Mouse (Mus musculus) effector memory CD4-positive, alpha-beta T cell, adult 7 months (primary cell): ENCODE results near the gene Urod. TPM values are rescaled to one million over a fixed set of nuclear protein-coding genes. Genes with fewer than 3 reads are reported as not detected.

Experiments
- polyA plus RNA-seq: library from polyadenylated mRNA; unstranded; fragments of 100-300 nt; shearing (Covaris generic); gene quantifications from one replicate; pipeline ENCODE4 v1.2.1, GENCODE M21; 2017

The Urod gene
- 52.7 TPM for polyA plus RNA-seq

DNA sequence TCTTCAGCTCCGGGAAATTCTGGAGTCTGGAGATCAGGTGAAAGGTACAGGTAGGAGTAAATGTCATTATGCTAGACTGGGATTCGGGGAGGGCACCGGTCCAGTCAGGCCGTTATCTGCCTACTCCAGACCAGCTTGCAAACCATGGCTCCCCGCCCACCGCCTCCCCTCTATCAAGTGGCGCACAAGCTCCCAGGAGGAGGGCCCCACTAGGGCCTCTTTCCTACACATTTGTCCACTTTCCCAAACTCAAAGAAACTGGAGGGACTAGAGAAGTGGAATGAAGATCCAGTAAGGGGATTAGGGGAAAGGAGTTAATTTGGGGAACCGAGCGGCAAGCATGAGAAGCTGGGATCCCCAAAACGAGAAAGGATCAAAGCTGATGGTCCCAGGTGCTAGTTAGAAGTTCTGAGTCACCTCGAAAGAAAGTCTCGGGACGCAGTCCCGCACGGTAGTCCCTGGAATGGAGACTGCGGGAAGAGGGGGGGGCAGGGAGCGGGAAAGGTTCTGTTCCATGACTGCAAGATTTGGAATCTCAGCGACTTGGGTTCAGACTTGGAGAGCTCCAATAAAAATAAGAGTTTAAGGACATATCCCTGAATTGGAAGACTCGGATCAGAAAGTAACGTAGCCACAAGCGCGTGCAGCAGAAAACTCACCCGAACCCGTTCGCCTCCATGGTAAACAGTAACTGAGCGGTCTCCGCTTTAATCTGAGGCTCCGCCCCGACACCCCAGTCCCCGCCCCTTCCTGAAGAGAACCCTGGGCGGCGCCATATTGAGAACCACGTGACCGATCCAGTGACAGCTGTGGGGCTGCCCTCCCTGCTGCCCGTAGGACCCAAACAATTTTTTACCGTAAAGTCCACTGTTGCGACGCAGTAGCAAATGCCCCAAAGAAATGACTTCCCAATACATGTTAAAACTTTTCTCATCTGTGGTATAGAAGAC lies at the start of gene Urod:
Gene Urod (minus strand): TSS at position 742 of the 950 bp plus-strand sequence.

GRCm38 (mm10) chr4:117019206-117020134 lies 25.3 kb upstream of the Urod start, which contains the start of gene Eif2b3:
Gene Eif2b3 (plus strand): TSS chr4:117019402.

DNA sequence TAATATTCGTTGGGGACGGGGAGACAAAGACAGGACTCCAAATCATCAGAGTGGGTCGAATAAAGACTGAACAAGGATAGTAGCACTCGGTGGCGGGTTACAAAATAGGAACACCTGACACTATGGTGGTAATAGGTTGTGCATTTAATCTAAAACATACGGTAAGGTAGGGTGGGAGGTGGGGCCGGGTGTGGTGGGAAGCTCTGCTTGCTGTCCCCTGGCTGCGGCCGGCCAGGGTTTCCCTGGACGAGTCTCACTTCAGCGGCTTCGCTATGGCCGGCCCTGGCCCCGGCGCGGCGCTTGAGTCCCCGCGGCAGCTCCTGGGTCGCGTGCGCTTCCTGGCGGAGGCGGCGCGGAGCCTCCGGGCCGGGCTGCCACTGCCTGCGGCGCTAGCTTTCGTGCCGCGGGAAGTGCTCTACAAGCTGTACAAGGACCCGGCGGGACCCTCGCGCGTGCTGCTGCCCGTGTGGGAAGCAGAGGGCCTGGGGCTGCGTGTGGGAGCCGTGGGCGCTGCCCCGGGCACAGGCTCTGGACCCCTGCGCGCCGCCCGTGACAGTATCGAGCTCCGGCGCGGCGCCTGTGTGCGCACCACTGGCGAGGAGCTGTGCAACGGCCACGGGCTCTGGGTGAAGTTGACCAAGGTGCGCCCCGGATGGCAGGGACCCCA lies 1.1 kb upstream of the Urod start, which contains the start of gene Hectd3:
Gene Hectd3 (plus strand): TSS at position 187 of the 667 bp plus-strand sequence.

Other genes starting within 250 kb of the Urod start
- gene Toe1, start 186.8 kb downstream of the Urod start, polyA plus RNA-seq: 35.2 TPM
- gene Mutyh, start 186.7 kb downstream of the Urod start, polyA plus RNA-seq: 9.9 TPM
- gene Hpdl, start 172.7 kb downstream of the Urod start, polyA plus RNA-seq: 0.21 TPM
- 0.33 TPM for gene Zswim5, start 117.0 kb downstream of the Urod start, polyA plus RNA-seq
- gene Hectd3, start 904 bp upstream of the Urod start, polyA plus RNA-seq: 25.2 TPM
- 24.2 TPM for gene Eif2b3, start 25.0 kb upstream of the Urod start, polyA plus RNA-seq
- 0.23 TPM for gene Ptch2, start 101.7 kb upstream of the Urod start, polyA plus RNA-seq
- gene Btbd19, start 131.3 kb upstream of the Urod start, polyA plus RNA-seq: 36.4 TPM
- gene Tctex1d4, start 132.4 kb upstream of the Urod start, polyA plus RNA-seq: not detected
- gene Plk3, start 139.6 kb upstream of the Urod start, polyA plus RNA-seq: 205 TPM
- gene Rps8, start 161.8 kb upstream of the Urod start, polyA plus RNA-seq: 472 TPM
- gene Kif2c, start 188.2 kb upstream of the Urod start, polyA plus RNA-seq: 0.15 TPM